Mouse (Mus musculus): Measurements from ENCODE around the gene Fip1l1. TPM values are rescaled to one million over a fixed set of nuclear protein-coding genes. Genes with fewer than 3 reads are reported as not detected.

Fip1l1 gene
- total and polyA plus RNA-seq, 3 experiments: 14.8 to 29.8 (median 29.4) TPM

- TF ChIP-seq POLR2A (IDR thresholded peaks at IDR 0.05; ENCODE audit: insufficient read depth, low read depth, low read length) (no peak), CTCF (IDR thresholded peaks at IDR 0.05) (no peak), EP300 (IDR thresholded peaks at IDR 0.05; ENCODE audit: insufficient read depth, low read depth, low read length) (no peak)
- Histone ChIP-seq H3K36me3 (ENCODE audit: control insufficient read depth, insufficient read depth, low read length) (peaks cover 4% of the 10 kb centered on the region; the same call in 1 of the 2 replicates), H3K27ac (peak overlapping the region; percentile 62; the same call in 1 of the 2 replicates), H3K79me2 (replicated peaks; ENCODE audit: control insufficient read depth, insufficient read depth, low read length) (no peaks in the 10 kb centered on the region), H3K27me3 (ENCODE audit: control insufficient read depth, insufficient read depth, low read length) (no peaks in the 10 kb centered on the region), H3K4me3 (no peak overlapping the region), H3K9ac (ENCODE audit: low read depth, low read length) (no peak overlapping the region), H3K4me1 (ENCODE audit: control insufficient read depth, insufficient read depth, low read length) (peaks cover 5% of the 10 kb centered on the region)
- no peak for DNase-seq
- intact Hi-C loops (cut with DNase I): loop anchor here (2.0 to 5.0 kb wide), 5 partner anchors 38 to 517 kb away; partner anchors contain the start of gene Lnx1
- 76% methylated on average over 4 of the region's 4 CpGs for WGBS
Measured at GRCm38 (mm10) chr5:74640504-74640903, 105.3 kb downstream of the Fip1l1 start.

- H3K27ac ChIP-seq: peak overlapping the region; percentile 62
- 33% methylated on average over 6 of the region's 6 CpGs for WGBS
- no peaks in the 10 kb centered on the region for H3K27me3 ChIP-seq (ENCODE audit: control insufficient read depth, insufficient read depth, low read length)
- no peak overlapping the region for H3K9ac ChIP-seq (ENCODE audit: low read depth, low read length)
- TF ChIP-seq EP300 (IDR thresholded peaks at IDR 0.05; ENCODE audit: insufficient read depth, low read depth, low read length): peak; percentile 65; the same call in 1 of the 2 replicates
- no peak for TF ChIP-seq POLR2A (IDR thresholded peaks at IDR 0.05; ENCODE audit: insufficient read depth, low read depth, low read length)
- TF ChIP-seq CTCF (IDR thresholded peaks at IDR 0.05): peak; percentile 90
- peaks cover 5% of the 10 kb centered on the region for H3K4me1 ChIP-seq (ENCODE audit: control insufficient read depth, insufficient read depth, low read length)
- no peak overlapping the region for H3K4me3 ChIP-seq
- peaks cover 4% of the 10 kb centered on the region; the same call in 1 of the 2 replicates for H3K36me3 ChIP-seq (ENCODE audit: control insufficient read depth, insufficient read depth, low read length)
- DNase-seq: peak; percentile 65 to 77
- H3K79me2 ChIP-seq (replicated peaks; ENCODE audit: control insufficient read depth, insufficient read depth, low read length): no peaks in the 10 kb centered on the region
- intact Hi-C loops (cut with DNase I): loop anchor here (2.0 to 5.0 kb wide), 5 partner anchors 38 to 516 kb away; partner anchors contain the start of gene Lnx1
Measured at GRCm38 (mm10) chr5:74641000-74641399, 105.8 kb downstream of the Fip1l1 start.

- WGBS: 93% methylated on average over 2 of the region's 2 CpGs
- Histone ChIP-seq H3K9ac (ENCODE audit: low read depth, low read length) (no peak overlapping the region), H3K36me3 (ENCODE audit: control insufficient read depth, insufficient read depth, low read length) (peaks cover 4% of the 10 kb centered on the region; the same call in 1 of the 2 replicates), H3K27me3 (ENCODE audit: control insufficient read depth, insufficient read depth, low read length) (no peaks in the 10 kb centered on the region), H3K79me2 (replicated peaks; ENCODE audit: control insufficient read depth, insufficient read depth, low read length) (no peaks in the 10 kb centered on the region), H3K27ac (no peak overlapping the region; the same call in 1 of the 2 replicates), H3K4me3 (no peak overlapping the region), H3K4me1 (ENCODE audit: control insufficient read depth, insufficient read depth, low read length) (peaks cover 5% of the 10 kb centered on the region)
- intact Hi-C loops (cut with DNase I): loop anchor here (5.0 kb wide), 2 partner anchors 60 to 515 kb away; partner anchors contain the start of gene Lnx1
- TF ChIP-seq EP300 (IDR thresholded peaks at IDR 0.05; ENCODE audit: insufficient read depth, low read depth, low read length) (no peak), CTCF (IDR thresholded peaks at IDR 0.05) (no peak), POLR2A (IDR thresholded peaks at IDR 0.05; ENCODE audit: insufficient read depth, low read depth, low read length) (no peak)
- DNase-seq: no peak
Measured at GRCm38 (mm10) chr5:74642291-74642690, 107.0 kb downstream of the Fip1l1 start.

- Histone ChIP-seq H3K9ac (ENCODE audit: low read depth, low read length) (no peak overlapping the region), H3K4me1 (ENCODE audit: control insufficient read depth, insufficient read depth, low read length) (no peaks in the 10 kb centered on the region; the same call in 1 of the 2 replicates), H3K27ac (no peak overlapping the region), H3K27me3 (ENCODE audit: control insufficient read depth, insufficient read depth, low read length) (no peaks in the 10 kb centered on the region), H3K79me2 (replicated peaks; ENCODE audit: control insufficient read depth, insufficient read depth, low read length) (no peaks in the 10 kb centered on the region), H3K4me3 (no peak overlapping the region), H3K36me3 (ENCODE audit: control insufficient read depth, insufficient read depth, low read length) (no peaks in the 10 kb centered on the region)
- 44% methylated on average over 6 of the region's 6 CpGs for WGBS
- no peak for DNase-seq
- no peak for TF ChIP-seq CTCF (IDR thresholded peaks at IDR 0.05)
- TF ChIP-seq EP300 (IDR thresholded peaks at IDR 0.05; ENCODE audit: insufficient read depth, low read depth, low read length): no peak
- TF ChIP-seq POLR2A (IDR thresholded peaks at IDR 0.05; ENCODE audit: insufficient read depth, low read depth, low read length): no peak
- intact Hi-C loops (cut with DNase I): no loop called here
Measured at GRCm38 (mm10) chr5:74647584-74647984, 112.3 kb downstream of the Fip1l1 start.

- H3K4me1 ChIP-seq (ENCODE audit: control insufficient read depth, insufficient read depth, low read length): no peaks in the 10 kb centered on the region; the same call in 1 of the 2 replicates
- no peak overlapping the region for H3K9ac ChIP-seq (ENCODE audit: low read depth, low read length)
- no peaks in the 10 kb centered on the region for H3K36me3 ChIP-seq (ENCODE audit: control insufficient read depth, insufficient read depth, low read length)
- 67% methylated on average over 9 of the region's 9 CpGs for WGBS
- no peak for DNase-seq
- H3K27ac ChIP-seq: no peak overlapping the region
- intact Hi-C loops (cut with DNase I): no loop called here
- H3K79me2 ChIP-seq (replicated peaks; ENCODE audit: control insufficient read depth, insufficient read depth, low read length): no peaks in the 10 kb centered on the region
- H3K4me3 ChIP-seq: no peak overlapping the region
- no peaks in the 10 kb centered on the region for H3K27me3 ChIP-seq (ENCODE audit: control insufficient read depth, insufficient read depth, low read length)
- TF ChIP-seq CTCF (IDR thresholded peaks at IDR 0.05): no peak
- TF ChIP-seq EP300 (IDR thresholded peaks at IDR 0.05; ENCODE audit: insufficient read depth, low read depth, low read length): no peak
- no peak for TF ChIP-seq POLR2A (IDR thresholded peaks at IDR 0.05; ENCODE audit: insufficient read depth, low read depth, low read length)
Measured at GRCm38 (mm10) chr5:74648216-74648615, 113.0 kb downstream of the Fip1l1 start.

Other genes with a start within 250 kb of the Fip1l1 start
- 10 to 100 TPM in 1 of 2 experiments, 1 to 10 TPM in 1; 9.1 to 13.9 TPM for gene Scfd2, start 3.7 kb upstream of the Fip1l1 start, total RNA-seq (2021)
- 11.9 and 17.0 TPM in 2 replicates for gene Scfd2, start 3.7 kb upstream of the Fip1l1 start, polyA plus RNA-seq (2012; rRNA removed)
- 10 to 100 TPM in 1 of 2 experiments, 1 to 10 TPM in 1; 9.8 to 12.2 TPM for gene Lnx1, start 167.5 kb downstream of the Fip1l1 start, total RNA-seq (2021)
- gene Lnx1, start 167.5 kb downstream of the Fip1l1 start, polyA plus RNA-seq (2012; rRNA removed): 6.8 and 13.8 TPM in 2 replicates

Data from heart, adult 2 months (tissue).